Mouse (Mus musculus) spleen, adult 2 months (tissue): Measurements from ENCODE around the gene Scgb1a1. TPM values are rescaled to one million over a fixed set of nuclear protein-coding genes. Genes with fewer than 3 reads are reported as not detected.

Source experiments
- DNase-seq, 2 experiments: peaks; one replicate each; pipeline versions ENCODE4 v3.0.0 to v3.0.0-alpha.2; 2012 to 2021; ENCODE audit warnings: low spot score in 2 of 2, low read depth in 1 of 2
- H3K27ac ChIP-seq: fragments of 200-500 bp; 2 replicates; pipeline ENCODE4 v1.5.1; 2012; ENCODE audit warnings: low read length, inconsistent platforms; ENCODE audit not compliant: insufficient read depth
- H3K27me3 ChIP-seq: fragments of 200-500 bp; 2 replicates; pipeline ENCODE4 v1.6.1; 2012; ENCODE audit warnings: mild to moderate bottlenecking, moderate library complexity, low read length, inconsistent platforms; ENCODE audit not compliant: control insufficient read depth, insufficient read depth
- H3K36me3 ChIP-seq: fragments of 200-500 bp; 2 replicates; pipeline ENCODE4 v1.6.1; 2012; ENCODE audit warnings: mild to moderate bottlenecking, low read length, inconsistent platforms; ENCODE audit not compliant: control insufficient read depth, insufficient read depth
- H3K4me1 ChIP-seq: fragments of 200-500 bp; 2 replicates; pipeline ENCODE4 v1.6.1; 2011; ENCODE audit warnings: inconsistent platforms; ENCODE audit not compliant: control insufficient read depth, insufficient read depth, insufficient read length
- H3K4me3 ChIP-seq: fragments of 200-500 bp; 2 replicates; pipeline ENCODE4 v1.5.1; 2011; ENCODE audit warnings: mild to moderate bottlenecking, inconsistent platforms; ENCODE audit not compliant: insufficient read depth, insufficient read length; ENCODE audit errors: extremely low read depth
- CTCF ChIP-seq: fragments of 200-500 bp; IDR thresholded peaks from 2 replicates; pipeline ENCODE4 v1.5.1; 2011; ENCODE audit warnings: mild to moderate bottlenecking, inconsistent platforms; ENCODE audit not compliant: insufficient read depth, insufficient read length, insufficient replicate concordance; ENCODE audit errors: extremely low read depth
- POLR2A ChIP-seq: fragments of 200-500 bp; IDR thresholded peaks from 2 replicates; pipeline ENCODE4 v1.6.1; 2011; ENCODE audit warnings: low read depth, low read length, inconsistent platforms
- WGBS: fragments of 180-500 bp; shearing (Covaris S2); methylation state at CpG from one replicate; pipeline ENCODE4 v1.1.7; 2018; 5-methylcytosine and 5-hydroxymethylcytosine counted together
- polyA plus RNA-seq: library from polyadenylated mRNA; depleted of rRNA; stranded (reverse); fragments of >200 nt; gene quantifications from 2 replicates; pipeline ENCODE4 v1.2.3, GENCODE M21; 2012; rRNA removed

The Scgb1a1 gene
- polyA plus RNA-seq, 1 experiment: 0.91 TPM

DNA sequence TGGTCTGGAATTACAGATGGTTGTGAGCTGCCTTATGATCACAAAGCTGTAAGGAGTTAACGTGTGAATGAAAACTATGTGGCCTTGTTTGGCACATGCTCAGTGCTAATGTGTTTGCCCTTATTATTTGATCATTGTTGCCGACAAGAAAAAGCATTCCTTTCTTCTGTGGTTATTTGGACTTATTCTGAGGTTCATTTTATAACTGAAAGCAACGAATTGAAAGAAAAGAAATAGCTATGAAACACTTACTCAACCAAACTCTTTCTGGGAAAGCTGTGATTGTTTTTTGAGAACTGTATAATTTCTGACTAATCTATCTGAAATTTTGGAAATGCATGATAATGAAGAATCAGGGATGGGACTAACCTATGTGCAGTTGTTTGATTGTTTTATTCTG, 52.7 kb downstream of the Scgb1a1 start:
- TF ChIP-seq CTCF: no peak
- TF ChIP-seq POLR2A: no peak
- Histone ChIP-seq H3K36me3 (no peaks in the 10 kb centered on the region), H3K4me1 (peaks cover 13% of the 10 kb centered on the region), H3K4me3 (no peak overlapping the region), H3K27me3 (no peaks in the 10 kb centered on the region), H3K27ac (no peak overlapping the region)
- WGBS: 73% methylated on average over 3 of the region's 3 CpGs
- DNase-seq: no peak

GRCm38 (mm10) chr19:9034480-9034879, 53.3 kb downstream of the Scgb1a1 start:
- no peak for DNase-seq
- no peaks in the 10 kb centered on the region for H3K36me3 ChIP-seq
- no peak overlapping the region for H3K4me3 ChIP-seq
- H3K27me3 ChIP-seq: no peaks in the 10 kb centered on the region
- 85% methylated on average over 3 of the region's 3 CpGs for WGBS
- H3K27ac ChIP-seq: no peak overlapping the region
- H3K4me1 ChIP-seq: peaks cover 9% of the 10 kb centered on the region
- TF ChIP-seq POLR2A (no peak), CTCF (no peak)

Other genes with a start within 250 kb of the Scgb1a1 start
- 0.05 and 0.09 TPM in 2 replicates for gene Gng3, start 248.8 kb downstream of the Scgb1a1 start, polyA plus RNA-seq
- 0.23 and 0.27 TPM in 2 replicates for gene Lrrn4cl, start 237.2 kb downstream of the Scgb1a1 start, polyA plus RNA-seq
- 57.9 and 80.6 TPM in 2 replicates for gene Ubxn1, start 216.5 kb downstream of the Scgb1a1 start, polyA plus RNA-seq
- 20.8 and 27.9 TPM in 2 replicates for gene Uqcc3, start 207.0 kb downstream of the Scgb1a1 start, polyA plus RNA-seq
- 0.94 and 1.4 TPM in 2 replicates for gene Lbhd1, start 204.2 kb downstream of the Scgb1a1 start, polyA plus RNA-seq
- gene Gm49403, start 204.0 kb downstream of the Scgb1a1 start, polyA plus RNA-seq: not detected in 2 replicates
- 11.5 and 15.2 TPM in 2 replicates for gene 1810009A15Rik, start 199.1 kb downstream of the Scgb1a1 start, polyA plus RNA-seq
- 1.2 TPM in 1 of 2 replicates, not detected in the other for gene Gm49416, start 199.0 kb downstream of the Scgb1a1 start, polyA plus RNA-seq
- gene Ints5, start 195.0 kb downstream of the Scgb1a1 start, polyA plus RNA-seq: 21.2 and 27.5 TPM in 2 replicates
- 85.2 and 86.9 TPM in 2 replicates for gene Ganab, start 189.9 kb downstream of the Scgb1a1 start, polyA plus RNA-seq
- 86.0 and 93.4 TPM in 2 replicates for gene B3gat3, start 167.6 kb downstream of the Scgb1a1 start, polyA plus RNA-seq
- 10.0 and 11.9 TPM in 2 replicates for gene Rom1, start 158.6 kb downstream of the Scgb1a1 start, polyA plus RNA-seq
- gene Eml3, start 158.4 kb downstream of the Scgb1a1 start, polyA plus RNA-seq: 72.3 and 77.7 TPM in 2 replicates
- 35.0 and 37.7 TPM in 2 replicates for gene Mta2, start 146.1 kb downstream of the Scgb1a1 start, polyA plus RNA-seq
- 18.3 and 22.3 TPM in 2 replicates for gene Tut1, start 134.1 kb downstream of the Scgb1a1 start, polyA plus RNA-seq
- gene Eef1g, start 120.9 kb downstream of the Scgb1a1 start, polyA plus RNA-seq: 206 and 242 TPM in 2 replicates
- 6.9 and 8.0 TPM in 2 replicates for gene Ahnak, start 98.7 kb downstream of the Scgb1a1 start, polyA plus RNA-seq
- gene Asrgl1, start 47.7 kb upstream of the Scgb1a1 start, polyA plus RNA-seq: 4.5 and 6.2 TPM in 2 replicates